Mouse (Mus musculus) forebrain, embryonic 15.5 days (tissue): Measurements from ENCODE around the gene Havcr2. TPM values are rescaled to one million over a fixed set of nuclear protein-coding genes. Genes with fewer than 3 reads are reported as not detected.
"Not testable (repeated sequence)": the region's sequence is repeated elsewhere in the genome, so short reads cannot be mapped to it uniquely, and the experiment has no call there.

Experiments
- ATAC-seq: fragments of 200-750 bp; cut with Nextera tagmentation; replicated peaks from 2 replicates; pipeline ENCODE4 v1.8.0; 2017; ENCODE audit warnings: mild to moderate bottlenecking, moderate TSS enrichment, moderate library complexity
- H3K27ac ChIP-seq: fragments of 300-500 bp; sonication (generic); replicated peaks from 2 replicates; pipeline ENCODE4 v1.5.1; 2015; ENCODE audit warnings: mild to moderate bottlenecking, inconsistent platforms
- H3K27me3 ChIP-seq: fragments of 300-500 bp; sonication (generic); 2 replicates; pipeline ENCODE4 v1.6.1; 2015; ENCODE audit warnings: inconsistent platforms
- H3K36me3 ChIP-seq: fragments of 300-500 bp; sonication (generic); 2 replicates; pipeline ENCODE4 v1.6.1; 2015; ENCODE audit warnings: mild to moderate bottlenecking, inconsistent platforms
- H3K4me1 ChIP-seq: fragments of 300-500 bp; sonication (generic); 2 replicates; pipeline ENCODE4 v1.6.1; 2015; ENCODE audit warnings: inconsistent platforms
- H3K4me2 ChIP-seq: fragments of 300-500 bp; sonication (generic); replicated peaks from 2 replicates; pipeline ENCODE4 v1.6.1; 2015; ENCODE audit warnings: mild to moderate bottlenecking, inconsistent platforms
- H3K4me3 ChIP-seq: fragments of 300-500 bp; sonication (generic); 2 replicates; pipeline ENCODE4 v1.5.1; 2015; ENCODE audit warnings: mild to moderate bottlenecking, inconsistent platforms
- H3K9ac ChIP-seq: fragments of 300-500 bp; sonication (generic); replicated peaks from 2 replicates; pipeline ENCODE4 v1.6.1; 2015; ENCODE audit warnings: mild to moderate bottlenecking, inconsistent platforms
- H3K9me3 ChIP-seq: fragments of 300-500 bp; sonication (generic); 2 replicates; pipeline ENCODE4 v1.6.1; 2016; ENCODE audit warnings: inconsistent platforms
- WGBS: fragments of 180-500 bp; shearing (Covaris S2); methylation state at CpG from one replicate; pipeline ENCODE4 v1.1.7; 2015; ENCODE audit warnings: mixed read lengths; 5-methylcytosine and 5-hydroxymethylcytosine counted together
- polyA plus RNA-seq: library from polyadenylated mRNA; unstranded; fragments of >200 nt; fragmentation: Nextera tagmentation; extraction: Ambion mirVana; gene quantifications from 2 replicates; pipeline ENCODE4 v1.2.1, GENCODE M21; 2015

Gene Havcr2
- 0.18 and 0.42 TPM in 2 replicates for polyA plus RNA-seq

DNA sequence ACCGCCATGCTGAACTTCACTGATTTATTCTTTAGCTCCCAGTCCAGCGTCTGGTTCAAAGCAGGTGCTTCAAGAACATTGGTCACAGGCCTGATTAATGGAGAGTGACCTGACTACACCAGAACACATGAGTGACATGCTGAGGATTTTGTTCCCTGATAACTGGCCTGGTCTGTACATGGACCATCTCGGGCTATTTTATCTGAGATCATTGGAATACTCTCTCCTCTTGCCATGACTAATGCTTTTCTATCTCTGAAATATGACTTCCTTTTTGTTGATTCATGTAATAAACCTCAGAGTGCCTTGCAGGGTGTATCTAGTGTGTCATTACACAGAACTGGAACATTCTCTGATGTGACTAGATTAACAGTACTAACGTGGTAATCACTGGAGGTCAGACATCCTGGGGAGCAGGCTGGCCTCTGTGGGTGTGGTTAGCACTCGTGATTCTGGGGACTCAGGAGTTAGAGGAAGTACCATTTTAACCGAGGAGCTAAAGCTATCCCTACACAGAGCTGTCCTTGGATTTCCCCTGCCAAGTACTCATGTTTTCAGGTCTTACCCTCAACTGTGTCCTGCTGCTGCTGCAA is at the start of gene Havcr2:
TSS of gene Havcr2 (plus strand) at position 483 of the 593 bp plus-strand sequence.
- no peaks in the 10 kb centered on the region for H3K27me3 ChIP-seq
- H3K9me3 ChIP-seq = no peaks in the 10 kb centered on the region
- H3K27ac ChIP-seq = no peak within 1 kb of the TSS
- H3K4me1 ChIP-seq = no peaks in the 10 kb centered on the region
- H3K4me3 ChIP-seq = no peak within 1 kb of the TSS
- WGBS = 78% methylated on average over 6 of the region's 6 CpGs
- H3K36me3 ChIP-seq = no peaks in the 10 kb centered on the region
- no peak within 1 kb of the TSS for H3K9ac ChIP-seq
- no peak for ATAC-seq
- H3K4me2 ChIP-seq = no peak within 1 kb of the TSS

DNA sequence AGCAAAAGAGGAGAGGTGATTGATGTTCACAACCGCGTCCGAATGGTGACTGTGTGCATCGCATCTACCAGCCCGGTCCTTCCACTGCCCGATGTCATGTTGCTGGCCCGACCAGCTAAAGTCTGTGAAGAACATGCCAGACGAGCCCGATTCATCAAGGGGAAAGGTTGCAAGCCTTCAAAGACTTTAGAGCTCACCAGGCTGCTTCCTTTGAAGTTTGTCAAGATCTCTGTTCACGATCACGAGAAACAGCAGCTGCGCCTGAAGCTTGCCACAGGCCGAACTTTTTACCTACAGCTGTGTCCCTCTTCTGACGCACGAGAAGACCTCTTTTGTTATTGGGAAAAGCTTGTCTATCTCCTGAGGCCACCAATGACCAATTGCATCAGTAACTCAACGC is 49.7 kb upstream of the Havcr2 start:
- Histone ChIP-seq H3K27ac (no peak overlapping the region), H3K4me2 (no peak overlapping the region), H3K4me1 (no peaks in the 10 kb centered on the region), H3K4me3 (no peak overlapping the region), H3K36me3 (no peaks in the 10 kb centered on the region), H3K27me3 (no peaks in the 10 kb centered on the region), H3K9ac (no peak overlapping the region), H3K9me3 (no peaks in the 10 kb centered on the region)
- 92% methylated on average over 16 of the region's 16 CpGs for WGBS
- no peak for ATAC-seq

DNA sequence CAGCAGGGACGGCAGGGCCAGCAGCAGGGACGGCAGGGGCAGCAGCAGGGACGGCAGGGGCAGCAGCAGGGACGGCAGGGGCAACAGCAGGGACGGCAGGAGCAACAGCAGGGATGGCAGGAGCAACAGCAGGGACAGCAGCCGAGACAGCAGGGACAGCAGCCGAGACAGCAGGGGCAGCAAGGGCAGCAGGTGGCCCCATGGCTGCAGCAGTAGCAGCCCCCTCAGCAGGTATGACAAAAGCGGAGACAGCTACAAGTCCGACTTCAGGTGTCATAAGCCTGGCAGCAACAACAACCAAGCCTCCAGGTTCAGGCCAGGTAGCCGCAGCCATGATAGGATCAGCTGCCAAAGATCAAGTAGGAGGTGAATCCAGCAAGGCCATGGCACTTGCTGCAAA is 48.0 kb upstream of the Havcr2 start:
- no peak overlapping the region for H3K9ac ChIP-seq
- H3K4me1 ChIP-seq = no peaks in the 10 kb centered on the region
- H3K4me2 ChIP-seq = no peak overlapping the region
- H3K9me3 ChIP-seq = no peaks in the 10 kb centered on the region
- no peaks in the 10 kb centered on the region for H3K36me3 ChIP-seq
- no peak overlapping the region for H3K27ac ChIP-seq
- H3K4me3 ChIP-seq = no peak overlapping the region
- 34% methylated on average over 10 of the region's 10 CpGs for WGBS
- ATAC-seq = no peak
- H3K27me3 ChIP-seq = no peaks in the 10 kb centered on the region

DNA sequence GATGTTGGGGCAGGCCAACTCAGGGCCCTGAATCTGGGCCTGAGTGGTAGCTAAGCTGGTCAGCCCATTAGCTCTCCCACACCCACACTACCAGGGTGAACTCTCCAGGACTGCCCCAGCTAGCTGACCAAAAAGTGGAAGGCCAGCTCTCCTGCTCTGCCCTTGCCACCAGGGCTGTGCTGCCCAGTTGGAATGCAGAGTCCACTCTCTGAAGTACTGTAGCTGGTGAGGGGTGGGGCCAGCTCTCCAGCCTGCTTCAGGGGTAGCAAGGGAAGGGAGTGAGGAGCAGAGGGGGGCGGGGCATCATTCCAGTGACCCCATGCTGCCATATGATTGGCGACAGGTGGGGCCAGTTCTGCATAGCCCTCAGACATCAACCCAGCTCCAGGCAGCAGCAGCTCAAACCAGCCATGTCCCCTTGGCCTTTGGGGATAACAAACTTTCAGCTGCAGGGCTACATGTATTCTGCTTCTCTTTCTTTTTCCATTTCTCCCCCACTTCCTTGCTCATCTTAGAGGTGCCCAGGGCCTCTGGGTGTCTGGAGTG is 44.6 kb upstream of the Havcr2 start:
- no peaks in the 10 kb centered on the region for H3K9me3 ChIP-seq
- WGBS = 76% methylated on average over 2 of the region's 2 CpGs
- H3K36me3 ChIP-seq = no peaks in the 10 kb centered on the region
- no peaks in the 10 kb centered on the region for H3K4me1 ChIP-seq
- H3K4me3 ChIP-seq = no peak overlapping the region
- H3K9ac ChIP-seq = no peak overlapping the region
- no peak overlapping the region for H3K27ac ChIP-seq
- no peak for ATAC-seq
- no peak overlapping the region for H3K4me2 ChIP-seq
- H3K27me3 ChIP-seq = no peaks in the 10 kb centered on the region

DNA sequence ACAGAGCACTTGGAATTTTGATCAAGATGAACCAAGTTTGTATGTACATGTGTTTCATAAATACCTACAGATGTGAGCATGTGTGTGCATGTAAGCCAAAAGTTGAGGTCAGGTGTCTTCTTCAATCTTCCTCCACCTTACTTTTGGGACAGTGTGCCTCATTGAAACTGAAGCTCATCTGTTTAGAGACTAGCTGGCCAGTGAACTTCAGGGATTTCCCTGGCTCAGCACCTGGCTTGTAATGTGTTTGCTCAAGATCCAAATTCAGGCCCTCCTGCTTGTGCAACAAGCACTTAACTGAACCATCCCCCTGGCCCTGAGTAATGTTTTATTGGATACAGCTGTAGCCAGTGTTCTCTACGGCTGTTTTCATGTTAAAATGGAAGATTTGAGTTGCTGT is 36.3 kb upstream of the Havcr2 start:
- no peak overlapping the region for H3K4me2 ChIP-seq
- 84% methylated on average over 1 of the region's 1 CpGs for WGBS
- ATAC-seq = no peak
- H3K4me3 ChIP-seq = no peak overlapping the region
- no peak overlapping the region for H3K9ac ChIP-seq
- no peaks in the 10 kb centered on the region for H3K36me3 ChIP-seq
- H3K4me1 ChIP-seq = no peaks in the 10 kb centered on the region
- H3K27ac ChIP-seq = no peak overlapping the region
- H3K9me3 ChIP-seq = no peaks in the 10 kb centered on the region
- no peaks in the 10 kb centered on the region for H3K27me3 ChIP-seq

DNA sequence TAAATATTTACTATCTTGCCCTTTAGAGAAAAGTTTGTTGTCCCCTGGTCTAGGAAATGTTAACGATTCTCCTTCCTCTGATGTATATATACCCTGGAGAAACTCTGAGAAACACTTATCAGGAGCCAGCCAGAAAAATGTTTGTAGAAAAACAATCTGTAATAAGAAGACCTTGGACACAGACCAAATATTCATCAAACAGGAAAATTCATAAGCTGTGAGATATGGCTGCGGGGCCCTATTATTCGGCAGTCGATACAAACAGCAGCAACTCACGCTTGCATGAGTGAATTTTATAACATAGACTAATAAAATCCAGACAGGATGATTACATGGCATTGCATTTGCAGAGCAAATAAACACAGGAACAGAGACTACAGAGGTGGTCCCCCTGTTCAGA is 35.9 kb upstream of the Havcr2 start:
- no peak for ATAC-seq
- Histone ChIP-seq H3K9me3 (no peaks in the 10 kb centered on the region), H3K36me3 (no peaks in the 10 kb centered on the region), H3K4me1 (no peaks in the 10 kb centered on the region), H3K27me3 (no peaks in the 10 kb centered on the region), H3K4me2 (no peak overlapping the region), H3K27ac (no peak overlapping the region), H3K9ac (no peak overlapping the region), H3K4me3 (no peak overlapping the region)
- WGBS = 92% methylated on average over 5 of the region's 5 CpGs

DNA sequence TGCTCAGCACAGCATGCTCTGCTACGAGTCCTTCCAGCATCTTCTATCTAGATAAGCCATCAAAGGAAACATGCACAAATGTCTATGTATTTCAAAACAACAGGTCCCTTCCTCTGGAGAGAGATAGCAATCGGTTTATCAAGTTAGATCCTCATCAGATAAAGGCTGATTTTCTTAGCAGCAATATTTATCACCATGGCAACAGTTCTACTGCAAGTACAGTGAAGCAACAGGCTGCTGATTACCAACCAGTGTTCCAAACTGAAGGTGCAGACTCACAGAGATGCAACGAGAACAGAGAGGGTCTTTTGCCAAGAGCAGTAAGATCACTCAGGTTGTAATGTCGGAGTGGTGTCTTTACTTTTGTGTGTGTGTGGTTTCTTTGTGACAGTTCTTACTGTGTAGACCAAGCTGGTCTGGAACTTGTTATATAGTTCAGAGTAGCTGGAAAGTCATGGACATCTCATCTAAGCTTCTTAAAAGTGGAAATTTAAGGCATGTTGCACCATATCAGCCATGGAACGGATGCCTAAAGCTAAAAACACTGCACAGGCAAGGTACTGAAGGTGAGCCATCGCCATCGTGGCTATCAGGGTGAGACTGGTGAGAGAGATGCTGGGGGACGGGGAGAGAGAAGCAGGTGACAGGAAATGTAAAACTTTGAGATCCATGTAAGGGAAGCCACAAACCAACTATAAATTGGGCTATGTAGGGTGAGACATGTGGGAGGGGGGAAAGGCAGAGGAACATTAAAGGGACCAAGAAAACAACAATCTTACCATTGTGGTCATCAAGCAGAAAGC is 33.4 kb upstream of the Havcr2 start:
- Histone ChIP-seq H3K4me3 (no peak overlapping the region), H3K36me3 (no peaks in the 10 kb centered on the region), H3K27me3 (no peaks in the 10 kb centered on the region), H3K9ac (no peak overlapping the region), H3K4me2 (no peak overlapping the region), H3K4me1 (no peaks in the 10 kb centered on the region), H3K9me3 (no peaks in the 10 kb centered on the region), H3K27ac (no peak overlapping the region)
- no peak for ATAC-seq
- 84% methylated on average over 8 of the region's 8 CpGs for WGBS

DNA sequence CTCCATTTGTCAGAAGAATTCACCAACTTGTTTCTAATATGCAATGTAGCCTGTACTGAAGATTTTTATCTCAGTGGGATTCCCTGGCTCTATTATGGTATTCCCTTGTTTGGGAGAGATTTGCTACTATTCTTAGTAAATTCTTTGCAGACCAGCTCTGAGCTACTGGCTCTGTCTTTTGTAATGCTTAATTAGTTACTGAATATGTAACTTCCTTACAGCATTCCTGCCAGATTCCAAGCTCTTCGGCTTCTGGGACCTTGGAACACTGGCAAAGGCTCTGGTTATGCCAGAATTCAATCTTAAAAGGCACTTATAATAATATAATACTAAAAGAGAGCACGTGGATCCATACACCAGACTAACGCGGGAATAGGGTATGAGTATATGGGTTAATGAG is 26.6 kb upstream of the Havcr2 start:
- ATAC-seq, H3K27ac ChIP-seq, H3K27me3 ChIP-seq, H3K36me3 ChIP-seq, H3K4me2 ChIP-seq, H3K4me1 ChIP-seq, H3K9me3 ChIP-seq, H3K9ac ChIP-seq, H3K4me3 ChIP-seq: not testable (repeated sequence)
- WGBS = 35% methylated on average over 4 of the region's 4 CpGs

DNA sequence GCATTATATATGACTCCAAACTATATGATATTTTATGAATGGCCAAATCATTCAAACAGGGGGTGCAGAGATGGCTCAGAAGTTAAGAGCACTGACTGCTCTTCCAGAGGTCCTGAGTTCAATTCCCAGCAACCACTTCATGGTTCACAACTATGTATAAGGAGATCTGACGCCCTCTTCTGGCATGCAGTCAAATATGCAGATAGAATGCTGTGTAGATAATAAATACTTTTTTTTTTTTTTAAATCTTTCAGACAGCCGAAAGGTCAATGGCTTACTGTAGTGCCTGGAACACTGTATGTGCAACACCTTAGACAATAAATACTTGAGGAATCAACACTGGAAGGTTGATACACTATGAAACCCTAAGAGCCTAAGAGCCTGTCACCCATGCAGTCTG is 24.6 kb upstream of the Havcr2 start:
- no peaks in the 10 kb centered on the region for H3K27me3 ChIP-seq
- H3K27ac ChIP-seq = no peak overlapping the region
- H3K36me3 ChIP-seq = no peaks in the 10 kb centered on the region
- 87% methylated on average over 2 of the region's 2 CpGs for WGBS
- no peak for ATAC-seq
- no peak overlapping the region for H3K9ac ChIP-seq
- no peak overlapping the region for H3K4me3 ChIP-seq
- H3K4me1 ChIP-seq = no peaks in the 10 kb centered on the region
- no peaks in the 10 kb centered on the region for H3K9me3 ChIP-seq
- no peak overlapping the region for H3K4me2 ChIP-seq

DNA sequence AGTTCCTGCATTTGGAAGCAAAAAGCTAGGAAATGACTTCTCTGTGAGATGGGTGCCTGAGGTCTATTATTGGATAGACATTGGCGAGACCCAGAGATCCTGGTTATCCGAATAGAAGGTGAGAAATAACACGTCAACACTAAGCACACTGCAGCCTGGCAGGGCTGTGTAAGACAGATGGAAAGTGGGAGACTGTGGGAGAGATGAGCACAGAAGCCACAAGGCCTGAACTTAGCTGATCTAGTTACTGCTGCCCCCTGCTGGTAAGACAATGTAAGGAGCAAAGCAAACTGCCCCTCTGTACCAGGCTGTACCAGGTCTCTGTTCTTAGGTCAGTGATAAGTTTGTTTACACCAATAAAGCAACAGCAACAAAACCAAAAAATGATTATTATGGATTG is 23.6 kb upstream of the Havcr2 start:
- Histone ChIP-seq H3K36me3 (no peaks in the 10 kb centered on the region), H3K27me3 (no peaks in the 10 kb centered on the region), H3K9ac (no peak overlapping the region), H3K4me2 (no peak overlapping the region), H3K4me1 (peaks cover 2% of the 10 kb centered on the region), H3K27ac (0 out of 2 replicates have a peak overlapping the region, but pooled peaks have one; percentile 14), H3K4me3 (no peak overlapping the region), H3K9me3 (no peaks in the 10 kb centered on the region)
- 21% methylated on average over 3 of the region's 3 CpGs for WGBS
- ATAC-seq = peak; percentile 97

DNA sequence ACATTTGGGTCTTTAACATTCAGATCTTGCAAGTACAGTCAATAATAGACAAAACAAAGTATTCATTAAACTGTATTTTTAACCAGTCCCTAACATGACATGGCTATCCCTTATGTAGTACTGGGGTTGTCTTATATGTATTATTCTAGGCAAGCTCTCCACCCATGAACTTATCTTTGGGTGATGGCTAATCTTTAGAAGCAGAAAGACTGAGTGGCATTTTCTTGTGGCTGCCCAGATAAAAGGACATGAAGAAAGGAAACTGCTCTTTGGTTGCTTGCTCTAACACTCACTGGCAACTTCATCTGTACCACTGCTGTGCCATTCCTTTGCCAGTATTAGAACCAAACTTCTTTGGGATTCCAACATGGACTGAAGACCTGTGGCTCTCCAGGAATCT is 19.4 kb upstream of the Havcr2 start:
- Histone ChIP-seq H3K9ac (no peak overlapping the region), H3K4me2 (no peak overlapping the region), H3K36me3 (peaks cover 6% of the 10 kb centered on the region), H3K27me3 (no peaks in the 10 kb centered on the region), H3K9me3 (no peaks in the 10 kb centered on the region), H3K4me3 (no peak overlapping the region), H3K27ac (no peak overlapping the region), H3K4me1 (peaks cover 17% of the 10 kb centered on the region)
- no peak for ATAC-seq

DNA sequence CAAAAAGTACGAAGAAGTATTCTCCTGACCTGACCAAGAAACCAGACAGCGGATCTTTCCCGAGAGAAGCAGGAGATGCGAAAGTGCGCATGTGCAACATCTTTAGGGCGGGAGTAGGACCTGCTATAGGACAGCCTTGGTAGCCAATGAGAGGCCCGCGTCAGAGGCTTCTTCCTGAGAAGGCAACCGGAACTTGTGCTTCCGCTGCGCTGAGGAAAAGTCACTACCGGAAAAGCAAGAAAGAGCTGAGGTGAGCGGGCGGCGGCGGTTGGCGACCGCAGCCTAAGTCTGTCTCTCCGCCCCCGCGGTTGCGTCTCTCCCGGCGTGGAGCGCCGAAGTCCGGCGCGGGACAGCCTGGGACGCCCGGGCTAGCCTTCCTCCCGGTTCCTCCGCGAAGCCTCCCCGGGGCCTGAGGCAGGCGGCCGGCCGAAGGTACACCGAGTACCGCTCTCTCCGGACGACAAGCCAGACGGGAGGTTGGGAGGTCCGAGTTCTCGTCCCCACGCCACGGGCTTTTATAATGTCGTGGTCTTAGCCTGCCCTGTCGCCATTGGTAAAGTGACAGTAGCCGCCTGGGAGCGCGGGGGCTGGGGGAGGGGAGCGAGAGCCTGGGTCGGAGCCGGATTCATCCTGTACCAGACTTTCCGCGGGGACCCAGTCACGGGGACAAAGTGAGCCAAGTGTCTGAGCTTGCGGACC is 17.8 kb upstream of the Havcr2 start, which contains the start of gene Med7:
TSS of gene Med7 (plus strand) at position 166 of the 699 bp plus-strand sequence.
- H3K4me3 ChIP-seq = peak within 1 kb of the TSS; percentile 95
- H3K9ac ChIP-seq = peak within 1 kb of the TSS; percentile 85
- peaks cover 17% of the 10 kb centered on the region for H3K4me1 ChIP-seq
- peak; percentile 100 for ATAC-seq
- no peaks in the 10 kb centered on the region for H3K9me3 ChIP-seq
- peak within 1 kb of the TSS; percentile 87 for H3K27ac ChIP-seq
- no peaks in the 10 kb centered on the region for H3K27me3 ChIP-seq
- under 1% methylated on average over 58 of the region's 59 CpGs for WGBS
- H3K4me2 ChIP-seq = peak within 1 kb of the TSS; percentile 72
- H3K36me3 ChIP-seq = peaks cover 17% of the 10 kb centered on the region
